Mouse (Mus musculus): ENCODE results near the gene Slc4a5. TPM values are rescaled to one million over a fixed set of nuclear protein-coding genes. Genes with fewer than 3 reads are reported as not detected.

Slc4a5 gene
- total and polyA plus RNA-seq, 3 experiments: 0.04 TPM; not detected in 2

- TF ChIP-seq SIN3A (IDR thresholded peaks at IDR 0.05; ENCODE audit: low read length): no peak
- no peak for TF ChIP-seq EP300 (IDR thresholded peaks at IDR 0.05; ENCODE audit: low read depth in 1 of 2, low read length in 2 of 2)
- no peak for TF ChIP-seq RAD21 (IDR thresholded peaks at IDR 0.05; ENCODE audit: low read depth, low read length)
- no peak for TF ChIP-seq RCOR1 (IDR thresholded peaks at IDR 0.05; ENCODE audit: low read depth, low read length)
- TF ChIP-seq CHD2 (IDR thresholded peaks at IDR 0.05; ENCODE audit: low read length): no peak
- no peak for TF ChIP-seq ZC3H11A (IDR thresholded peaks at IDR 0.05; ENCODE audit: low read depth, low read length)
- TF ChIP-seq TAL1 (IDR thresholded peaks at IDR 0.05; ENCODE audit: low read length): no peak
- TF ChIP-seq USF1 (IDR thresholded peaks at IDR 0.05; ENCODE audit: low read depth, low read length): no peak
- no peak for TF ChIP-seq BHLHE40 (IDR thresholded peaks at IDR 0.05; ENCODE audit: borderline replicate concordance, low read depth, low read length)
- TF ChIP-seq ZKSCAN1 (IDR thresholded peaks at IDR 0.05; ENCODE audit: low read depth, low read length): no peak
- TF ChIP-seq TCF12 (IDR thresholded peaks at IDR 0.05; ENCODE audit: low read depth, low read length): no peak
- TF ChIP-seq E2F4 (IDR thresholded peaks at IDR 0.05; ENCODE audit: borderline replicate concordance, low read depth, low read length): no peak
- TF ChIP-seq JUND (IDR thresholded peaks at IDR 0.05; ENCODE audit: low read depth, low read length): no peak
- no peak for TF ChIP-seq ZMIZ1 (IDR thresholded peaks at IDR 0.05; ENCODE audit: low read depth, low read length)
- no peak for TF ChIP-seq MYC (IDR thresholded peaks at IDR 0.05; ENCODE audit: low read depth, low read length)
- TF ChIP-seq UBTF (IDR thresholded peaks at IDR 0.05; ENCODE audit: borderline replicate concordance, insufficient read depth, low read depth, low read length): no peak
- peaks cover 14 to 35% of the 10 kb centered on the region in 2 experiments for H3K36me3 ChIP-seq (ENCODE audit: control insufficient read depth in 1 of 2, insufficient read depth in 2 of 2, low read length in 2 of 2)
- H3K4me3 ChIP-seq (ENCODE audit: control insufficient read depth in 1 of 2, insufficient read depth in 1 of 2, low read depth in 2 of 2, low read length in 2 of 2): no peak overlapping the region
- H3K9me3 ChIP-seq (replicated peaks; ENCODE audit: insufficient read depth, low read length): no peaks in the 10 kb centered on the region
- no peak for DNase-seq (ENCODE audit: low read depth, low spot score)
- H3K79me2 ChIP-seq (ENCODE audit: control insufficient read depth, insufficient read depth, low read length, poor library complexity): peaks cover 27% of the 10 kb centered on the region
- H3K27ac ChIP-seq (ENCODE audit: control insufficient read depth, low read depth, low read length): no peak overlapping the region
- no peak overlapping the region for H3K9ac ChIP-seq (ENCODE audit: control insufficient read depth, low read depth, low read length, poor library complexity, severe bottlenecking)
- H3K27me3 ChIP-seq (ENCODE audit: control insufficient read depth in 1 of 2, insufficient read depth in 2 of 2, low read length in 2 of 2): no peaks in the 10 kb centered on the region
- peaks cover 4 to 9% of the 10 kb centered on the region in 2 experiments; a peak in 3 of 4 replicates for H3K4me1 ChIP-seq (ENCODE audit: control insufficient read depth in 1 of 2, insufficient read depth in 2 of 2, low read length in 2 of 2)
These were observed 91.6 kb downstream of the Slc4a5 start for GRCm38 (mm10) chr6:83311206-83311605.

DNA sequence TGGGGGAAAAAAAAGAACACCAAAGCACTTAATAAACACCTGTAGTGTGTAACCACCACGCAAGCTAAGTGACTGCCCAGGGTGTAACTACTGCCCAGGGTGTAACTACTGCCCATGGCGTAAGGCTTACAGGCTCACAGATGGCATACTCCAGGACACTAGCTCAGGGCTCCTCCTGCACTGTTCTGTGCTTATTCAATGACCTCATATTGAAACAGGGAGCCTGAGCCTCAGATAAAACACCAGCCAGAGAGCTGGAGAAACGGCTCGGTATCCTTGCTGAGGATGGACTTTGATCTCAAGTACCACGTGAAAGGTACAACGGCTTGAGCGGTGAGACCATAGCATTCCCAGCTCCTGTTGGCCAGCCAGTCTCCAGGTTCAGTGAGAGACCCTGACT, 92.4 kb downstream of the Slc4a5 start:
- TF ChIP-seq RCOR1 (IDR thresholded peaks at IDR 0.05; ENCODE audit: low read depth, low read length): no peak
- no peak for TF ChIP-seq MAZ (IDR thresholded peaks at IDR 0.05; ENCODE audit: low read depth, low read length)
- Histone ChIP-seq H3K9ac (ENCODE audit: control insufficient read depth, low read depth, low read length, poor library complexity, severe bottlenecking) (no peak overlapping the region), H3K27me3 (ENCODE audit: control insufficient read depth in 1 of 2, insufficient read depth in 2 of 2, low read length in 2 of 2) (no peaks in the 10 kb centered on the region), H3K4me3 (ENCODE audit: control insufficient read depth in 1 of 2, insufficient read depth in 1 of 2, low read depth in 2 of 2, low read length in 2 of 2) (no peak overlapping the region), H3K79me2 (ENCODE audit: control insufficient read depth, insufficient read depth, low read length, poor library complexity) (peaks cover 34% of the 10 kb centered on the region), H3K9me3 (replicated peaks; ENCODE audit: insufficient read depth, low read length) (no peaks in the 10 kb centered on the region), H3K36me3 (ENCODE audit: control insufficient read depth in 1 of 2, insufficient read depth in 2 of 2, low read length in 2 of 2) (peaks cover 14 to 35% of the 10 kb centered on the region in 2 experiments), H3K4me1 (ENCODE audit: control insufficient read depth in 1 of 2, insufficient read depth in 2 of 2, low read length in 2 of 2) (peaks cover 4 to 9% of the 10 kb centered on the region in 2 experiments; a peak in 3 of 4 replicates), H3K27ac (ENCODE audit: control insufficient read depth, low read depth, low read length) (no peak overlapping the region)
- DNase-seq (ENCODE audit: low read depth, low spot score): no peak
